Mouse (Mus musculus) heart, adult 2 months (tissue): Measurements from ENCODE around the gene Rcan1.

Experiments used
- CTCF ChIP-seq: fragments of 200-600 bp; IDR thresholded peaks from 2 replicates; pipeline ENCODE4 v1.8.1; 2022; ENCODE audit warnings: antibody characterized with exemption, mild to moderate bottlenecking, moderate library complexity
- EP300 ChIP-seq: fragments of 200-500 bp; IDR thresholded peaks from 2 replicates; pipeline ENCODE4 v1.6.1; 2011; ENCODE audit warnings: low read depth, low read length, control low read depth; ENCODE audit not compliant: insufficient read depth

GRCm38 (mm10) chr16:92507573-92507972 lies 36.9 kb upstream of the Rcan1 start:
- TF ChIP-seq CTCF, result no peak
- TF ChIP-seq EP300, result no peak
